Mouse (Mus musculus): Measurements from ENCODE around the gene Sema7a. TPM values are rescaled to one million over a fixed set of nuclear protein-coding genes. Genes with fewer than 3 reads are reported as not detected.

Sema7a gene
- polyA plus RNA-seq, 1 experiment from 2014 or later = 0.19 TPM

DNA sequence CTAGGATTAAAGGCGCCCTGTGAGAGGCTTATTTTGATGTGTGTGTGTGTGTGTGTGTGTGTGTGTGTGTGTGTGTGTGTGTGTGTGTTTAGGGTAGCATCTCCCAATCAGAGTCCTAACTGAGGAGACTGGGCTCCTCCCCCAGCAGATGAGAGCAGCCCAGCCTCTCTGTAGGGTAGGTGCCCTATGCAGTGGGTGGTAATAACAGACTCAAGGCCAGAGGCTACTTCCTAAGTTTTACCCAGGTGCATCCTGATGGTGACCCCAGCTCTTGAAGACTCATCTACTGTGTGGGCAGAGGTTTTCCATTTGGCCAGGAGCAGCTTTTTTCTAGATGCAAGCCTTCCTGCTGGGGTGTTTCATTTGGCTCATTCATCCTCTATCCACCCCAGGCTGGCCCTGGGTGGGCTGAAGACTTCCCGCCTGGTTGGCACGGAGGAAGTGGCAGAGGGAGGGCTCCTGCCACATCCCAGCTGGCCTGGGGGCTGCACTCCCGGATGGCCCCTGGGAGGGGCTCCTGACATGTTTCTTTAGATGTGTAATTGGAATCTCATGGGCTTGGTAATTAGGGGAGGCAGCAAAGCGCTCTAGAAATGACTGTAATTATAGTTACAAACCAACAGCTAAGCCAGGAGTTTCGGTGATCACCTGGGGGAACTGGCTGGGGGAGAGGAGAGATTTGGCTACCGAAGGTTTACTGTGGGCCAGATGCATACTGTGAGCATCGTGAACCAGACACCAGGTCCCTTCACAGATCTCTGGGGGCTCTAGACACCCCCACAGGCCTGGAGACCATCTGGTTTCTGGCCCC, 53.1 kb downstream of the Sema7a start:
- H3K9me3 ChIP-seq (ENCODE audit: control insufficient read depth, low read length) = no peaks in the 10 kb centered on the region
- H3K4me1 ChIP-seq (replicated peaks; ENCODE audit: control insufficient read depth, insufficient read depth, low read length) = 0 out of 2 replicates have a peak, but pooled peaks cover 2% of the 10 kb centered on the region
- H3K36me3 ChIP-seq (ENCODE audit: control insufficient read depth, insufficient read depth, low read length) = no peaks in the 10 kb centered on the region
- no peak overlapping the region for H3K4me3 ChIP-seq (ENCODE audit: low read depth, low read length)
- WGBS = 67% methylated on average over 8 of the region's 8 CpGs
- H3K27me3 ChIP-seq (replicated peaks; ENCODE audit: control insufficient read depth, insufficient read depth, low read length) = peaks cover 14% of the 10 kb centered on the region
- no peak overlapping the region for H3K4me2 ChIP-seq
- DNase-seq (ENCODE audit: low spot score) (no peak), ATAC-seq (replicated peaks; ENCODE audit: low FRiP score) (no peak)
- no peak overlapping the region for H3K9ac ChIP-seq (ENCODE audit: low read depth, low read length)
- H3K27ac ChIP-seq (ENCODE audit: low read depth, low read length) = no peak overlapping the region

DNA sequence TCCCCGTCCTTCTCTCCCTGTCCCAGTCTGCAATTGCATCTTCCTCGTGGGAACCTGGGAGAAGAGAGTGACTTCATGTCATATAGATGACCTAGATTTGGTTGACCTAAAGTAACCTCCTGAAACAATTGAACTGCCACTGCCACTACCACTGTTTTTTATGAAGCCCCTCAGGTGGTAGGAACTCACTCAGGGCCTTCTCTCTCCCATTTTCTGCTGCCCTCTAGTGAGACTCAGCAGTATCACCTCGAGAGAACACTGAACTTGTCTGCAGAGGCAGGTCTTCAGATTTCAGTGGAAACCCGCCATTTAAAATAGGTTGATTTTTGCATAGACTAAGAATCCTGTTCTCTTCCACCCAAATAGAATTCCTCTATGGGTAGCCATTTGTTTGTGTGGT, 55.4 kb downstream of the Sema7a start:
- DNase-seq (ENCODE audit: low spot score) = no peak
- WGBS = 36% methylated on average over 4 of the region's 4 CpGs

DNA sequence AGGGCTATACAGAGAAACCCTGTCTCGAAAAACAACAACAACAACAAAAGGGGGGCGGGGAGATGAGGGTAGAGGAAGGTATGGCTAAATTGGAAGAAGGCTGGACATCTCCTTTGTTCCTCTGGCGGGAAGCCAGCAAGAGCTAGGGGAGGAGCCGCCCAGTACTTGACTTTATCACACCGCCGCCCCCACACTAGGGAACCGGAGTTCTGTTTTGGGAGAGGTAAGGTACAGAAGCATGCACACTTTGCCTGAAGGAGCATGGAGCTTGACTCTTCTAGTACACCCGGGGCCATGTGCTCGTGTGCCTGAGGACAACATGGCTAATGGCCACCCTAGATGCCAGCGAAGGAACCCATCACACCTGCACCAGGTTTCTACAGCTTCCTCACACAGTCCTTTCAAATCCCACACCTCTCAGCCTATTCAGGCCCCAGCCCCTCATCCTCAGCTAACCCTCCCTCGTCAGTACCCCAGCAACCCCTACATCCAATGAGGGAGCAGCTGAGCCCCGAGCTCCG, 57.7 kb downstream of the Sema7a start:
- no peak overlapping the region for H3K9ac ChIP-seq (ENCODE audit: low read depth, low read length)
- DNase-seq (ENCODE audit: low spot score) (no peak), ATAC-seq (replicated peaks; ENCODE audit: low FRiP score) (0 out of 2 replicates have a peak, but pooled peaks have one; percentile 2)

More for the DNA sequence above, 55.4 kb downstream of the Sema7a start:
- ATAC-seq (replicated peaks; ENCODE audit: low FRiP score) = no peak
- Histone ChIP-seq H3K4me3 (ENCODE audit: low read depth, low read length) (no peak overlapping the region), H3K4me1 (replicated peaks; ENCODE audit: control insufficient read depth, insufficient read depth, low read length) (0 out of 2 replicates have a peak, but pooled peaks cover 4% of the 10 kb centered on the region), H3K27me3 (replicated peaks; ENCODE audit: control insufficient read depth, insufficient read depth, low read length) (peaks cover 22% of the 10 kb centered on the region), H3K9me3 (ENCODE audit: control insufficient read depth, low read length) (no peaks in the 10 kb centered on the region), H3K27ac (ENCODE audit: low read depth, low read length) (no peak overlapping the region), H3K36me3 (ENCODE audit: control insufficient read depth, insufficient read depth, low read length) (no peaks in the 10 kb centered on the region), H3K9ac (ENCODE audit: low read depth, low read length) (no peak overlapping the region), H3K4me2 (no peak overlapping the region)

DNA sequence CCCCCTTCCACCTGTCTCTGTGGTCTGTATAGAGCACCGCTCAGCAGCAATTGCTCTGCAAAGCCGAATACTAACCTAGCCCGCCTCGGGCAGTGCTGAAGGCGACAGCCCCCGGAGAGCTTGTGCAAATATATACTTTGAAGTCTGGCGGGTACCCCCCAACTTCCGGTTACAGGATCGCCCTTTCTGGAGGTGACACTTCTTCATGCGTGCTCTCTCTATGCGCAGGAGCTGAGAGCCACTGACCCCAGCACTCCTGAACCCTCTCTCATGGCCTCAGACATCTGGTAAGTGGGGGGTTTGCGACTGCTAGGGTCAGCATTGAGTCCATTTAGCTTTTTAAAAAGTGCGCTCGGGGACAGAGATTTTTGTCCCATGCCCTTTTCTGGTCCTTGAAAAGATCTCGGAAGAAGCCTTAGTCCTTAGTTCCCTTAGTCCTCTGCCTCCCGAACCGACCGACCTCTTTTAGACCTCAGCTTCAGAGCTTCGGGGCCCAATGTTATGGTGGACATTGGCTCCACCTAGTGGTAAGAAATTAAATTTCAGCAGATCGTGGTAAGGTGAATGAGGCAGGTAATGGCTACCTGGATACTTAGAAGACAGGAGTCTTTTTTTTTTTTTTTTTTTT, 58.2 kb downstream of the Sema7a start:
- ATAC-seq (replicated peaks; ENCODE audit: low FRiP score) = peak; percentile 45; the same call in 1 of the 2 replicates
- Histone ChIP-seq H3K9me3 (ENCODE audit: control insufficient read depth, low read length) (no peaks in the 10 kb centered on the region), H3K27me3 (replicated peaks; ENCODE audit: control insufficient read depth, insufficient read depth, low read length) (peaks cover 24% of the 10 kb centered on the region), H3K4me1 (replicated peaks; ENCODE audit: control insufficient read depth, insufficient read depth, low read length) (0 out of 2 replicates have a peak, but pooled peaks cover 4% of the 10 kb centered on the region), H3K27ac (ENCODE audit: low read depth, low read length) (no peak overlapping the region), H3K9ac (ENCODE audit: low read depth, low read length) (no peak overlapping the region), H3K4me2 (peak overlapping the region; percentile 65), H3K36me3 (ENCODE audit: control insufficient read depth, insufficient read depth, low read length) (no peaks in the 10 kb centered on the region), H3K4me3 (ENCODE audit: low read depth, low read length) (peak overlapping the region; percentile 26)
- 2% methylated on average over 20 of the region's 20 CpGs for WGBS
- DNase-seq (ENCODE audit: low spot score) = peak; percentile 60

More for the DNA sequence above, 57.7 kb downstream of the Sema7a start:
- 17% methylated on average over 13 of the region's 13 CpGs for WGBS
- Histone ChIP-seq H3K4me3 (ENCODE audit: low read depth, low read length) (peak overlapping the region; percentile 26), H3K4me1 (replicated peaks; ENCODE audit: control insufficient read depth, insufficient read depth, low read length) (0 out of 2 replicates have a peak, but pooled peaks cover 4% of the 10 kb centered on the region), H3K27me3 (replicated peaks; ENCODE audit: control insufficient read depth, insufficient read depth, low read length) (peaks cover 22% of the 10 kb centered on the region), H3K27ac (ENCODE audit: low read depth, low read length) (no peak overlapping the region), H3K36me3 (ENCODE audit: control insufficient read depth, insufficient read depth, low read length) (no peaks in the 10 kb centered on the region), H3K4me2 (peak overlapping the region; percentile 65), H3K9me3 (ENCODE audit: control insufficient read depth, low read length) (no peaks in the 10 kb centered on the region)

DNA sequence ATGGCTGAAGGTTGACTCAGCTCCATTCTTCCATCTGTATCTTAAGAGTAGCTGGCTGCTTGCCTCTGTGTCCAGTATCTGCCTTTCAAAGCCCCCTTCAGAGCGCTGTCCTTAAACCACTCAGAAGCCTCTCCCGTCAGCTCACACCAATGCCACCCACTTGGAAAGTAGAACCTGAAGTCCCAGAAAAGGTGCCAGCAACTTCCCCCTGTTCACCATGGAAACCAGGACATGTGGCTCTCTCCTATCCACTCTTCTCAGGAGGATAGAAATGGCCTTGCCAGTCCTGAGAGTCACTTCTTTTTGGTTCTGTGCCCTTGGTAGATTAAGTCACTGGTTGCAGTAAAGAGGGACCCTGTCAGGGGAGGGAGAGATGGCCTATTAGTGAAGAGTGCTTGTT, 58.8 kb downstream of the Sema7a start:
- no peak overlapping the region for H3K4me3 ChIP-seq (ENCODE audit: low read depth, low read length)
- H3K36me3 ChIP-seq (ENCODE audit: control insufficient read depth, insufficient read depth, low read length) = no peaks in the 10 kb centered on the region
- H3K27ac ChIP-seq (ENCODE audit: low read depth, low read length) = no peak overlapping the region
- WGBS = 54% methylated on average over 2 of the region's 2 CpGs
- peaks cover 25% of the 10 kb centered on the region for H3K27me3 ChIP-seq (replicated peaks; ENCODE audit: control insufficient read depth, insufficient read depth, low read length)
- H3K4me1 ChIP-seq (replicated peaks; ENCODE audit: control insufficient read depth, insufficient read depth, low read length) = 0 out of 2 replicates have a peak, but pooled peaks cover 4% of the 10 kb centered on the region
- no peak overlapping the region for H3K4me2 ChIP-seq
- no peak overlapping the region for H3K9ac ChIP-seq (ENCODE audit: low read depth, low read length)
- no peak for ATAC-seq (replicated peaks; ENCODE audit: low FRiP score)
- DNase-seq (ENCODE audit: low spot score) = no peak
- H3K9me3 ChIP-seq (ENCODE audit: control insufficient read depth, low read length) = no peaks in the 10 kb centered on the region

DNA sequence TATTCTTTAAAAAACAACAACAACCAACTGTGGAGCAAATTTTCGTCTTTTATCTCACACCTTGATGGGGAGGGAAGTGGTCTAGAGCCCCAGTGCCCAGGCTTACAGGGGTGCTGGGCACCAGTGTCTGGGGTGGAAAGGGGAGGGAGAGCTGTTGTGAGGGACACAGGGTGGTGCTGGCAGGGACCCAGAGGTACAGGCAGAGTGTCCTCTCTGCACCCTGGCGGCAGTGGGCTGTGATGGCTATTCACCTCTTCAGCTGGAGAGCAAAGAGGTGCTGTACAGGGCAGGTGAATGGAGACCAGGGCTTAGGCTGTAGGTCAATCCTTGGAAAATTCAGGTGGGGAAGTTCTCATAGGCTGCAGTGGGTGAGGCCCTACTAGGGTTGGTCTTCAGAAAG, 59.8 kb downstream of the Sema7a start:
- ATAC-seq (replicated peaks; ENCODE audit: low FRiP score) = no peak
- H3K9ac ChIP-seq (ENCODE audit: low read depth, low read length) = no peak overlapping the region
- WGBS = 49% methylated on average over 2 of the region's 2 CpGs
- no peak for DNase-seq (ENCODE audit: low spot score)
- no peak overlapping the region for H3K4me3 ChIP-seq (ENCODE audit: low read depth, low read length)
- H3K9me3 ChIP-seq (ENCODE audit: control insufficient read depth, low read length) = no peaks in the 10 kb centered on the region
- no peaks in the 10 kb centered on the region for H3K36me3 ChIP-seq (ENCODE audit: control insufficient read depth, insufficient read depth, low read length)
- H3K4me1 ChIP-seq (replicated peaks; ENCODE audit: control insufficient read depth, insufficient read depth, low read length) = 0 out of 2 replicates have a peak, but pooled peaks cover 4% of the 10 kb centered on the region
- H3K27me3 ChIP-seq (replicated peaks; ENCODE audit: control insufficient read depth, insufficient read depth, low read length) = peaks cover 25% of the 10 kb centered on the region
- no peak overlapping the region for H3K27ac ChIP-seq (ENCODE audit: low read depth, low read length)
- H3K4me2 ChIP-seq = no peak overlapping the region

DNA sequence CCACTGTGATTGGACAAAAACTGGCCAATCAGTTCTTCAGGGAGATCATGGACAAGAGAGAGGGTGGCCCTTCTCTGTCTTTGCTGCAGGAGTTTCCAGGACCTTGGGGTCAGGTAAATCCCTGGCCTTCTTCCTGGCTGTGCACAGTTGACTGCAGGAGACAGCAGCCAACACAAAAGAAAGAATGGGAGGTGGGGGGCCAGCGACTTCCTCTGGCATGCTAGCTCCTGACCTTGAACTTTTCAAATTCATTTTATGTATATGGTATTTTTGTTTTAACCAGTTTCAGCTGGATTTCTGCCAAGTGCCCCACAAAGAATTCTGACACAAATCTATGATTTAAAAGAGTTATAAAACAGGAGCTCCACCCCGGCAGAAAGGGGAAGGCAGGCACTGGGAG, 63.4 kb downstream of the Sema7a start:
- no peak overlapping the region for H3K4me3 ChIP-seq (ENCODE audit: low read depth, low read length)
- DNase-seq (ENCODE audit: low spot score) = no peak
- no peaks in the 10 kb centered on the region for H3K36me3 ChIP-seq (ENCODE audit: control insufficient read depth, insufficient read depth, low read length)
- no peak overlapping the region for H3K9ac ChIP-seq (ENCODE audit: low read depth, low read length)
- H3K27me3 ChIP-seq (replicated peaks; ENCODE audit: control insufficient read depth, insufficient read depth, low read length) = peaks cover 8% of the 10 kb centered on the region; the same call in 1 of the 2 replicates
- H3K4me2 ChIP-seq = no peak overlapping the region
- 32% methylated on average over 2 of the region's 2 CpGs for WGBS
- ATAC-seq (replicated peaks; ENCODE audit: low FRiP score) = no peak
- no peaks in the 10 kb centered on the region for H3K4me1 ChIP-seq (replicated peaks; ENCODE audit: control insufficient read depth, insufficient read depth, low read length)
- no peaks in the 10 kb centered on the region for H3K9me3 ChIP-seq (ENCODE audit: control insufficient read depth, low read length)
- no peak overlapping the region for H3K27ac ChIP-seq (ENCODE audit: low read depth, low read length)

DNA sequence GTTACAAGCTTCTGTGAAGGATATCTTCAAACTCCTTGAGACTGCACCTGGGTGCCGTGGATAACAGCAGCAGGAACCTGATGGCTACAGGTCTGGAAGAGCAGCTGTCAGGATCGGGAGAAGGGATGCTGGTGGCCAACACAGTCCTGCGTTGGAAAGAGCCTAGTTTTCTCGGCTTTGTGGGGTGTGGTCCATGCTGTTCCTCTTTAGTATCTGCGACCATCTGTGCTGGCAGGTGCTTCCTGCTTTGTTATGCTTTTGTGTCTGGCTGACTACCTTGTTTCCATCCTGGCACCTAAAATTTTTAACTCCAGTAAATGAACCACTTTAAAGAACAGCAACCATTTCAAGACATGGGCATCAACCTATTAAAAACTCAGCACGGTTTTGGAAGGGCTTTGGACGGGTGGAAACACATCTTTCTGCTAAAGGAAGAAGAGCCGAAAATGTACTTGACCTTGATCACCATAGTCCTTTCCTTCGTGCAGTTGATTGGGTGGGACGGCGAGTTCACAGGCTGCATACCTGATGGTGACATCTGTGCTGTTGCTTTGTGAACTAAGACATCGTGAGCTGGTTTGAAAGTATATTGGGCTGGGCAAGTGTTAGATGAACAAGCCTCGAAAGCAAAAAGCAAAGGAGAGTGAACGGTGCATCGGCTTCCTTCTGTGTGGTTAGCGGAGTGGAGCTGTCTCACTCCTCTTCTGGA, 66.0 kb downstream of the Sema7a start, which contains the start of gene Cyp11a1:
TSS of gene Cyp11a1 (plus strand) at position 659 of the 709 bp plus-strand sequence.
- Histone ChIP-seq H3K4me3 (ENCODE audit: low read depth, low read length) (no peak within 1 kb of the TSS), H3K9me3 (ENCODE audit: control insufficient read depth, low read length) (no peaks in the 10 kb centered on the region), H3K4me2 (no peak within 1 kb of the TSS), H3K27ac (ENCODE audit: low read depth, low read length) (no peak within 1 kb of the TSS), H3K4me1 (replicated peaks; ENCODE audit: control insufficient read depth, insufficient read depth, low read length) (peaks cover 3% of the 10 kb centered on the region; the same call in 1 of the 2 replicates), H3K9ac (ENCODE audit: low read depth, low read length) (no peak within 1 kb of the TSS), H3K36me3 (ENCODE audit: control insufficient read depth, insufficient read depth, low read length) (no peaks in the 10 kb centered on the region), H3K27me3 (replicated peaks; ENCODE audit: control insufficient read depth, insufficient read depth, low read length) (0 out of 2 replicates have a peak, but pooled peaks cover 3% of the 10 kb centered on the region)
- WGBS = 74% methylated on average over 16 of the region's 16 CpGs
- no peak for ATAC-seq (replicated peaks; ENCODE audit: low FRiP score)
- no peak for DNase-seq (ENCODE audit: low spot score)

Measured in liver, embryonic 11.5 days (tissue).